Mouse (Mus musculus): ENCODE results near the gene Zdhhc14. TPM values are rescaled to one million over a fixed set of nuclear protein-coding genes. Genes with fewer than 3 reads are reported as not detected.
A peak's percentile ranks its signal among the peaks of the same experiment; 100 is the strongest.

The Zdhhc14 gene
- polyA plus RNA-seq, 1 experiment from 2014 or later = 6.2 TPM

GRCm38 (mm10) chr17:5591604-5592209 is 99.3 kb downstream of the Zdhhc14 start:
- Histone ChIP-seq H3K36me3 (ENCODE audit: control insufficient read depth, insufficient read depth, low read length) (no peaks in the 10 kb centered on the region), H3K9ac (ENCODE audit: low read depth, low read length) (no peak overlapping the region), H3K27me3 (replicated peaks; ENCODE audit: control insufficient read depth, insufficient read depth, low read length) (no peaks in the 10 kb centered on the region), H3K27ac (ENCODE audit: low read depth, low read length) (no peak overlapping the region), H3K9me3 (ENCODE audit: control insufficient read depth, low read length) (no peaks in the 10 kb centered on the region), H3K4me2 (no peak overlapping the region), H3K4me1 (replicated peaks; ENCODE audit: control insufficient read depth, insufficient read depth, low read length) (peaks cover under 1% of the 10 kb centered on the region; the same call in 1 of the 2 replicates), H3K4me3 (ENCODE audit: low read depth, low read length) (no peak overlapping the region)
- WGBS = 61% methylated on average over 6 of the region's 6 CpGs
- DNase-seq (ENCODE audit: low spot score) (no peak), ATAC-seq (replicated peaks; ENCODE audit: low FRiP score) (no peak)

GRCm38 (mm10) chr17:5593071-5593470 is 100.7 kb downstream of the Zdhhc14 start:
- Histone ChIP-seq H3K36me3 (ENCODE audit: control insufficient read depth, insufficient read depth, low read length) (no peaks in the 10 kb centered on the region), H3K4me1 (replicated peaks; ENCODE audit: control insufficient read depth, insufficient read depth, low read length) (peaks cover 3% of the 10 kb centered on the region; the same call in 1 of the 2 replicates), H3K4me3 (ENCODE audit: low read depth, low read length) (no peak overlapping the region), H3K9me3 (ENCODE audit: control insufficient read depth, low read length) (no peaks in the 10 kb centered on the region), H3K4me2 (no peak overlapping the region), H3K27ac (ENCODE audit: low read depth, low read length) (no peak overlapping the region), H3K9ac (ENCODE audit: low read depth, low read length) (no peak overlapping the region), H3K27me3 (replicated peaks; ENCODE audit: control insufficient read depth, insufficient read depth, low read length) (no peaks in the 10 kb centered on the region)
- DNase-seq (ENCODE audit: low spot score) (no peak), ATAC-seq (replicated peaks; ENCODE audit: low FRiP score) (no peak)
- WGBS = 81% methylated on average over 2 of the region's 2 CpGs

- 72% methylated on average over 5 of the region's 5 CpGs for WGBS
- no peaks in the 10 kb centered on the region for H3K36me3 ChIP-seq (ENCODE audit: control insufficient read depth, insufficient read depth, low read length)
- ATAC-seq (replicated peaks; ENCODE audit: low FRiP score) = no peak
- H3K9me3 ChIP-seq (ENCODE audit: control insufficient read depth, low read length) = no peaks in the 10 kb centered on the region
- H3K4me1 ChIP-seq (replicated peaks; ENCODE audit: control insufficient read depth, insufficient read depth, low read length) = peaks cover 3% of the 10 kb centered on the region; the same call in 1 of the 2 replicates
- H3K4me2 ChIP-seq = no peak overlapping the region
- no peak overlapping the region for H3K9ac ChIP-seq (ENCODE audit: low read depth, low read length)
- DNase-seq (ENCODE audit: low spot score) = no peak
- H3K27ac ChIP-seq (ENCODE audit: low read depth, low read length) = no peak overlapping the region
- no peaks in the 10 kb centered on the region for H3K27me3 ChIP-seq (replicated peaks; ENCODE audit: control insufficient read depth, insufficient read depth, low read length)
- H3K4me3 ChIP-seq (ENCODE audit: low read depth, low read length) = no peak overlapping the region
These were observed 102.7 kb downstream of the Zdhhc14 start for GRCm38 (mm10) chr17:5595068-5595467.

DNA sequence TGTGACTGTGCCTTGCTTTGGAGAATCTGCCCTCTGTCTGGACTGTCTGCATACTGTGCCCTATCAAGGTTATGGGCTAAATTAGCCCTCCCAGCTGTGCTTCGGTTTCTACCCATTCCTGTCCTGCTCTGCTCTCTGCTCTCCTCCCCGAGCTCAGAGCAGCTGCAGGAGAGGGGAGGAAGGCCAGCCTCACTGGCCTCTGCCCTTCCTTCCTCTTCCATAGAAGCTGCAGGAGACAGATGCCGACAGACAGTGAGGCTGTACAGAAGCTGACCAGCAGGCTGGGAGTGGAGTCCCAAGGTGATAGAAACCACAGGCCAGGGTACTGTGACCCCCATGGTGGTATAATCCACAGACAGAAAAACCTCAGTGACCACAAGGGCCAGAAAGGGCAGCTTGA is 104.1 kb downstream of the Zdhhc14 start:
- H3K9ac ChIP-seq (ENCODE audit: low read depth, low read length) = no peak overlapping the region
- no peaks in the 10 kb centered on the region for H3K27me3 ChIP-seq (replicated peaks; ENCODE audit: control insufficient read depth, insufficient read depth, low read length)
- H3K36me3 ChIP-seq (ENCODE audit: control insufficient read depth, insufficient read depth, low read length) = no peaks in the 10 kb centered on the region
- H3K4me1 ChIP-seq (replicated peaks; ENCODE audit: control insufficient read depth, insufficient read depth, low read length) = peaks cover 3% of the 10 kb centered on the region; the same call in 1 of the 2 replicates
- 22% methylated on average over 3 of the region's 3 CpGs for WGBS
- DNase-seq (ENCODE audit: low spot score) (no peak), ATAC-seq (replicated peaks; ENCODE audit: low FRiP score) (peak; percentile 23; the same call in 1 of the 2 replicates)
- H3K4me2 ChIP-seq = no peak overlapping the region
- no peak overlapping the region for H3K4me3 ChIP-seq (ENCODE audit: low read depth, low read length)
- H3K9me3 ChIP-seq (ENCODE audit: control insufficient read depth, low read length) = no peaks in the 10 kb centered on the region
- H3K27ac ChIP-seq (ENCODE audit: low read depth, low read length) = no peak overlapping the region

- peaks cover 3% of the 10 kb centered on the region; the same call in 1 of the 2 replicates for H3K4me1 ChIP-seq (replicated peaks; ENCODE audit: control insufficient read depth, insufficient read depth, low read length)
- no peak overlapping the region for H3K9ac ChIP-seq (ENCODE audit: low read depth, low read length)
- WGBS = 81% methylated on average over 4 of the region's 4 CpGs
These were observed 106.6 kb downstream of the Zdhhc14 start for GRCm38 (mm10) chr17:5598999-5599398.

GRCm38 (mm10) chr17:5600505-5601027 is 108.2 kb downstream of the Zdhhc14 start:
- ATAC-seq (replicated peaks; ENCODE audit: low FRiP score) (no peak), DNase-seq (ENCODE audit: low spot score) (no peak)
- Histone ChIP-seq H3K9me3 (ENCODE audit: control insufficient read depth, low read length) (no peaks in the 10 kb centered on the region), H3K4me2 (no peak overlapping the region), H3K27ac (ENCODE audit: low read depth, low read length) (no peak overlapping the region), H3K27me3 (replicated peaks; ENCODE audit: control insufficient read depth, insufficient read depth, low read length) (no peaks in the 10 kb centered on the region), H3K4me3 (ENCODE audit: low read depth, low read length) (no peak overlapping the region), H3K9ac (ENCODE audit: low read depth, low read length) (no peak overlapping the region), H3K4me1 (replicated peaks; ENCODE audit: control insufficient read depth, insufficient read depth, low read length) (peaks cover 3% of the 10 kb centered on the region; the same call in 1 of the 2 replicates), H3K36me3 (ENCODE audit: control insufficient read depth, insufficient read depth, low read length) (no peaks in the 10 kb centered on the region)
- 75% methylated on average over 8 of the region's 8 CpGs for WGBS

More at GRCm38 (mm10) chr17:5598999-5599398, 106.6 kb downstream of the Zdhhc14 start:
- Histone ChIP-seq H3K9me3 (ENCODE audit: control insufficient read depth, low read length) (no peaks in the 10 kb centered on the region), H3K4me3 (ENCODE audit: low read depth, low read length) (no peak overlapping the region), H3K36me3 (ENCODE audit: control insufficient read depth, insufficient read depth, low read length) (no peaks in the 10 kb centered on the region), H3K4me2 (no peak overlapping the region), H3K27me3 (replicated peaks; ENCODE audit: control insufficient read depth, insufficient read depth, low read length) (no peaks in the 10 kb centered on the region), H3K27ac (ENCODE audit: low read depth, low read length) (no peak overlapping the region)
- DNase-seq (ENCODE audit: low spot score) = no peak
- ATAC-seq (replicated peaks; ENCODE audit: low FRiP score) = no peak

- Histone ChIP-seq H3K27ac (ENCODE audit: low read depth, low read length) (no peak overlapping the region), H3K4me1 (replicated peaks; ENCODE audit: control insufficient read depth, insufficient read depth, low read length) (peaks cover 4% of the 10 kb centered on the region; the same call in 1 of the 2 replicates), H3K4me3 (ENCODE audit: low read depth, low read length) (no peak overlapping the region), H3K9me3 (ENCODE audit: control insufficient read depth, low read length) (no peaks in the 10 kb centered on the region), H3K27me3 (replicated peaks; ENCODE audit: control insufficient read depth, insufficient read depth, low read length) (no peaks in the 10 kb centered on the region), H3K4me2 (no peak overlapping the region), H3K36me3 (ENCODE audit: control insufficient read depth, insufficient read depth, low read length) (no peaks in the 10 kb centered on the region), H3K9ac (ENCODE audit: low read depth, low read length) (no peak overlapping the region)
- ATAC-seq (replicated peaks; ENCODE audit: low FRiP score) (no peak), DNase-seq (ENCODE audit: low spot score) (no peak)
- 62% methylated on average over 6 of the region's 6 CpGs for WGBS
These were observed 109.6 kb downstream of the Zdhhc14 start for GRCm38 (mm10) chr17:5601953-5602352.

- H3K36me3 ChIP-seq (ENCODE audit: control insufficient read depth, insufficient read depth, low read length) = no peaks in the 10 kb centered on the region
- no peak for ATAC-seq (replicated peaks; ENCODE audit: low FRiP score)
- no peaks in the 10 kb centered on the region for H3K9me3 ChIP-seq (ENCODE audit: control insufficient read depth, low read length)
- DNase-seq (ENCODE audit: low spot score) = no peak
- H3K4me1 ChIP-seq (replicated peaks; ENCODE audit: control insufficient read depth, insufficient read depth, low read length) = 0 out of 2 replicates have a peak, but pooled peaks cover 3% of the 10 kb centered on the region
- H3K4me2 ChIP-seq = no peak overlapping the region
- no peak overlapping the region for H3K4me3 ChIP-seq (ENCODE audit: low read depth, low read length)
- H3K27me3 ChIP-seq (replicated peaks; ENCODE audit: control insufficient read depth, insufficient read depth, low read length) = no peaks in the 10 kb centered on the region
- H3K9ac ChIP-seq (ENCODE audit: low read depth, low read length) = no peak overlapping the region
- 74% methylated on average over 8 of the region's 8 CpGs for WGBS
- no peak overlapping the region for H3K27ac ChIP-seq (ENCODE audit: low read depth, low read length)
These were observed 113.8 kb downstream of the Zdhhc14 start for GRCm38 (mm10) chr17:5606151-5606591.

GRCm38 (mm10) chr17:5607352-5607751 is 115.0 kb downstream of the Zdhhc14 start:
- no peak for ATAC-seq (replicated peaks; ENCODE audit: low FRiP score)
- H3K27me3 ChIP-seq (replicated peaks; ENCODE audit: control insufficient read depth, insufficient read depth, low read length) = no peaks in the 10 kb centered on the region
- no peak for DNase-seq (ENCODE audit: low spot score)

More at GRCm38 (mm10) chr17:5607352-5607751, 115.0 kb downstream of the Zdhhc14 start:
- no peaks in the 10 kb centered on the region for H3K9me3 ChIP-seq (ENCODE audit: control insufficient read depth, low read length)
- no peak overlapping the region for H3K9ac ChIP-seq (ENCODE audit: low read depth, low read length)
- WGBS = 86% methylated on average over 7 of the region's 7 CpGs
- no peak overlapping the region for H3K4me3 ChIP-seq (ENCODE audit: low read depth, low read length)
- H3K36me3 ChIP-seq (ENCODE audit: control insufficient read depth, insufficient read depth, low read length) = no peaks in the 10 kb centered on the region
- no peak overlapping the region for H3K4me2 ChIP-seq
- H3K4me1 ChIP-seq (replicated peaks; ENCODE audit: control insufficient read depth, insufficient read depth, low read length) = 0 out of 2 replicates have a peak, but pooled peaks cover 3% of the 10 kb centered on the region
- no peak overlapping the region for H3K27ac ChIP-seq (ENCODE audit: low read depth, low read length)

Measured in liver, embryonic 11.5 days (tissue).